Mouse (Mus musculus) forebrain, embryonic 10.5 days (tissue): Measurements from ENCODE around the gene Cux2. TPM values are rescaled to one million over a fixed set of nuclear protein-coding genes. Genes with fewer than 3 reads are reported as not detected.

Experiments used
- DNase-seq: peaks from one replicate; pipeline ENCODE4 v3.0.0-alpha.2; 2017; ENCODE audit warnings: low spot score; ENCODE audit errors: extremely low spot score
- H3K27ac ChIP-seq: fragments of 300-500 bp; sonication (generic); 2 replicates; pipeline ENCODE4 v1.5.1; 2016; ENCODE audit warnings: mild to moderate bottlenecking
- H3K27me3 ChIP-seq: fragments of 300-500 bp; sonication (generic); 2 replicates; pipeline ENCODE4 v1.6.1; 2016; ENCODE audit warnings: mild to moderate bottlenecking; ENCODE audit not compliant: poor library complexity, severe bottlenecking
- H3K36me3 ChIP-seq: fragments of 300-500 bp; sonication (generic); replicated peaks from 2 replicates; pipeline ENCODE4 v1.6.1; 2016; ENCODE audit warnings: mild to moderate bottlenecking, moderate library complexity
- H3K4me1 ChIP-seq: fragments of 300-500 bp; sonication (generic); 2 replicates; pipeline ENCODE4 v1.6.1; 2016
- H3K4me3 ChIP-seq: fragments of 300-500 bp; sonication (generic); 2 replicates; pipeline ENCODE4 v1.5.1; 2016; ENCODE audit warnings: mild to moderate bottlenecking, moderate library complexity
- H3K9me3 ChIP-seq: fragments of 300-500 bp; sonication (generic); 2 replicates; pipeline ENCODE4 v1.6.1; 2016; ENCODE audit warnings: mild to moderate bottlenecking, moderate library complexity
- WGBS: fragments of 180-500 bp; shearing (Covaris S2); methylation state at CpG from one replicate; pipeline ENCODE4 v1.1.7; 2016; 5-methylcytosine and 5-hydroxymethylcytosine counted together
- polyA plus RNA-seq: library from polyadenylated mRNA; unstranded; fragments of >200 nt; fragmentation: Nextera tagmentation; extraction: Ambion mirVana; gene quantifications from 2 replicates; pipeline ENCODE4 v1.2.1, GENCODE M21; 2016

The Cux2 gene
- polyA plus RNA-seq, 1 experiment from 2014 or later: 6.5 TPM

DNA sequence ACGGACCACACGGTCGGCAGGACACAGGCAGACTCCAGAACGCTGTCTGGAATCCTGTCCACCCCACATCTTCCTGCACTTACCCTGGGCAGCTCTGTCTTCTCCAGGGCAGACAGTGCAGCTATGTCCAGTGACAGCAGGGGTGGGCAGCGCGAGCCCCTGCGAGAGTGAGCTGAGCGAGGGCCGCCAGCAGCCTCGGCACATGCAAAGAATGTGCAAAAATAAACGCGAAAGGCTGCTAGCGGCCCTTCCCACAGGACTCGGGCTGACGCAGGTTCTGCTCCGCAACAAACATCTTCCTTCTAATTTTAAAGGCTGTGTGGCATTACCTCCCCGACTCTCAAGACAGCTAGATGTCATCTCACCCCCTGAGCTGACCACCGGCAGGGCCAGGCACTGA, 47.8 kb downstream of the Cux2 start:
- Histone ChIP-seq H3K36me3 (peaks cover 14% of the 10 kb centered on the region), H3K27ac (no peak overlapping the region), H3K27me3 (no peaks in the 10 kb centered on the region), H3K4me3 (no peak overlapping the region), H3K9me3 (peaks cover 10% of the 10 kb centered on the region; the same call in 1 of the 2 replicates), H3K4me1 (peaks cover 21% of the 10 kb centered on the region)
- 84% methylated on average over 18 of the region's 18 CpGs for WGBS
- no peak for DNase-seq

DNA sequence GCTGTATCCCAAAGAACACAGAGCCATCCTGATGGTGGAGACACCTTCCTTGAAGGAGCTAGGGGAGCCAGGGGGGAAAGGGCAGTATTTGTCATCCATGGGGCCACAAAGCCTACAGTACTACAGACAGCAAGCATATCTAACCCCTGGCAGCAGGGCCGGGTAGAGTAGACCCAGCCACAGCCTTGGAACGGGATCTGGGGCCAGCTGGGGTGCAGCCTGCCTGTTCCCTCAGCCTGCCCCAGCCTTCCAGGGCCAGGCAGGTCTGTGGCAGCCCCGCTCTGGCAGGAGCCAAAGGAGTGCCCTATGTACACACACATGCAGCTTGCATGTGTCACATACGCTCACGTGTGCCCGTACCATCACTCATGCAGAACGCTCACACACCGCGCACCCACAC, 48.6 kb downstream of the Cux2 start:
- 91% methylated on average over 9 of the region's 9 CpGs for WGBS
- peaks cover 7% of the 10 kb centered on the region for H3K36me3 ChIP-seq
- no peaks in the 10 kb centered on the region for H3K27me3 ChIP-seq
- H3K9me3 ChIP-seq: peaks cover 3% of the 10 kb centered on the region; the same call in 1 of the 2 replicates
- DNase-seq: no peak
- H3K27ac ChIP-seq: no peak overlapping the region
- no peak overlapping the region for H3K4me3 ChIP-seq
- H3K4me1 ChIP-seq: peaks cover 21% of the 10 kb centered on the region

DNA sequence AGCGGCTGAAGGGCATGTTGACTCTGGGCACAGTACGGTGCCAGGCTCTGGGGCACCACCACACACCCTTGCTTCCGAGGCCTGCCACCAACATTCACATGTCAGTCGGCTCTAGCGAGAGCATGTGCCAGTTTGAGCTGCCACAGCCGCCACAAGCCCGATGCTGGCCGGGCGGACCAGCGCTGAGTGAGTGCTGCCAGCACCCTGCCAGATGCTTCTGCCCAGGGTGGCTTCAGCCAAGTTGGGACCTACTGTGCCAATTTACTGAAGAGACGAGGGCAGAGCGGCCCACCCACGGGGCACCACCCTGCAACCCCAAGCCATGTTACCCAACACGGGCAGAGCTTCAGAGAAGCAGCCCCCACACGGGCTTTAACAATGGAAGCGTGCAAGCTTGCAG, 49.5 kb downstream of the Cux2 start:
- peaks cover 22% of the 10 kb centered on the region for H3K4me1 ChIP-seq
- no peaks in the 10 kb centered on the region for H3K9me3 ChIP-seq
- H3K27ac ChIP-seq: no peak overlapping the region
- no peak overlapping the region for H3K4me3 ChIP-seq
- peaks cover under 1% of the 10 kb centered on the region; the same call in 1 of the 2 replicates for H3K36me3 ChIP-seq
- 92% methylated on average over 16 of the region's 16 CpGs for WGBS
- DNase-seq: no peak
- H3K27me3 ChIP-seq: no peaks in the 10 kb centered on the region

DNA sequence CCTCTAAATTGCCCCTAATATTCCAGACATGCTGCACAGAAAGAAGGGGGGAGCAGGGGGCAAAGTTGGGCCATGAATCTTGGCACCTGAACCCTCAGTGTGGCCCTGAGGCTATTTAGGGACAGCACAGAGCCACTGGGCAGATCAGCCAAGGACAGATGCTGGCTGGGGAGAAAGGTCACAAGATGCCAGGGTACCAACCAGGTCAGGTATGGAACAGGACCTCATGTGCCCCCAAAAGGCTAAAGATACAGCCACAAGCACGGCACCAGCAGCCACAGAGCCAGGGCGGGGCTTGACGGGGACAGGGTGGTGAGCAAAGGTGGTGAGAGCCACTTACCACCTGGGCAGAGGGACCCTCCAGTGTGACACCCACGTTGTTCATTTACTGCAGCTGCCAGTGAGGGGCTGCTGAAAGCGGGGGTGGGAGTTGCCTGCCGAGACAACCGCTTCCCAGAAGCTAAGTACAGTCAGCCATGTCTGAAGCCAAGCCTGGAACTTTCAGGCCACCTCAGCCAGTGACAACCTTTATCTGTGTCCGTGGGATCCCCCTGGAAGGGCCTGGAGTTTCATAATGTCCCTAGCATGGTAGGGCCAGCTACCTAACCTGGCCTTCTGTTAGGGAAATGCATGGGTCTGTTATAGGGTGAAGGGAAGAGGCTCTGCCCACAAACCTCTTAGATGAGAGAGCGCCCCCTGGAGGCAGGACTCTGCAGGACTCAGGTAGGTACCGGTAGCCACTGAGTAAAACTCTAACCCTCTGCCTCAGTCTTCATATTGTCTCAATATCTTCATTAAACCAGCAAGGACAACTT, 50.7 kb downstream of the Cux2 start:
- Histone ChIP-seq H3K4me3 (no peak overlapping the region), H3K27ac (no peak overlapping the region)

DNA sequence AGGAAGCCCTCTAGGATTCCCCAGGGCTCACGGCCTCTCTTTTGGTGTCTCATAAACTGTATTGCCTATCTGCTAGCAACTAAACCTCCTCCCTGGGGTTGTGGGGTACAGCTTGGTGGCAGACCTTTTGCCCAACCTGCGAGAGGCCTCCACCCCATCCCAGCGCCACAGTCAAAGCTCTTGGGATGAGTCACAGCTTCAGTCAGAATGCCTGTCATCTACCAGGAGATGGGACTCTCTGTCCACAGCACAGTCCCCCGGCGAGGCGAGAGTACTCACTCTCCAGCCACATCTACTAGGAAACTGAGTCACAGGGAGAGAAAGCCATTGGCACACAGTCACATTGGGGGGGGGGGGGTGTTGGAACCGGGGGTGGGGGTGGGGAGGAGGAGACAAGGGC, 51.6 kb downstream of the Cux2 start:
- Histone ChIP-seq H3K4me3 (no peak overlapping the region), H3K9me3 (no peaks in the 10 kb centered on the region), H3K27me3 (no peaks in the 10 kb centered on the region), H3K4me1 (peaks cover 27% of the 10 kb centered on the region), H3K27ac (no peak overlapping the region), H3K36me3 (no peaks in the 10 kb centered on the region)
- DNase-seq: no peak
- WGBS: 84% methylated on average over 7 of the region's 7 CpGs

More for the DNA sequence above, 50.7 kb downstream of the Cux2 start:
- Histone ChIP-seq H3K36me3 (no peaks in the 10 kb centered on the region), H3K4me1 (peaks cover 31% of the 10 kb centered on the region), H3K9me3 (no peaks in the 10 kb centered on the region), H3K27me3 (no peaks in the 10 kb centered on the region)
- 62% methylated on average over 10 of the region's 10 CpGs for WGBS
- DNase-seq: peak; percentile 67

DNA sequence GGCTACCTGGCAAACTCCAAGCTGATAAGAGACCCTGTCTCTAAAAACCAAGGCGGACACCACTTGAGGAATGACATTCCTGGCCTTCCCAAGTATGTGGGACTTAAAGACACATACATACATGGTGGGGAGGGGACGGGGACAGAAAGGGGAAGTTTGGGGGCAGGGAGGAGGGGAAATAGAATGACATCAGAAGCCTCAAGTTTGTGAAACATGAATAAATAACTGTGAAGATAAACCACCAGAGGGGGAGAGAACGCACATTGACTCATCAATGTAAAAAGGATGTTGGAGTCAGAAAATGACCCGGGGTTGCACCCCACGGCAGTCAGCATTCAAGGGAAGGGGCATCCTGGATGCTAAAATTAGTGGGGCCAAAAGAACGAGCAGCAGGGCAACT, 53.2 kb downstream of the Cux2 start:
- Histone ChIP-seq H3K4me3 (no peak overlapping the region), H3K36me3 (no peaks in the 10 kb centered on the region), H3K27ac (no peak overlapping the region), H3K4me1 (peaks cover 30% of the 10 kb centered on the region), H3K9me3 (no peaks in the 10 kb centered on the region), H3K27me3 (no peaks in the 10 kb centered on the region)
- 85% methylated on average over 6 of the region's 6 CpGs for WGBS
- no peak for DNase-seq

DNA sequence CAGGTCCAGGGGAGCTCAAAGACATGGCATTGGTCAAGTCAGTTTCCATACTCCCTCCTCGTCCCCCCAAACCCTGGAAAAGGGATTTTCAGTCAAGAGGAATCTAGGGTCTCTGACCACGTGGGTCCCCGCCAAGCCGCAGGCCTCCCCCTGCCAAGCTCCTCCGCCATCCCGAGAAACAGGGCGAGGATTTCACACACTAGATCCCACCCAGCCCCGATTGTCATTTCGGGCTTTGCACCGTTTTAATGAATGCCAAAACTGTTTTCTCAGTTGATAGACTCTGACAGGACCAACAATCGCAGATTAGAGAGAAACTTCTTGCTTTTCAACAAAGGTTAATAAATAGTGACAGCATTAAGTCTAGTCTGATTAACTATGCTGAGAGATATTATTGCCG, 55.1 kb downstream of the Cux2 start:
- Histone ChIP-seq H3K4me3 (no peak overlapping the region), H3K4me1 (peaks cover 49% of the 10 kb centered on the region), H3K27me3 (no peaks in the 10 kb centered on the region), H3K36me3 (no peaks in the 10 kb centered on the region), H3K9me3 (no peaks in the 10 kb centered on the region), H3K27ac (no peak overlapping the region)
- no peak for DNase-seq
- WGBS: 86% methylated on average over 12 of the region's 12 CpGs

DNA sequence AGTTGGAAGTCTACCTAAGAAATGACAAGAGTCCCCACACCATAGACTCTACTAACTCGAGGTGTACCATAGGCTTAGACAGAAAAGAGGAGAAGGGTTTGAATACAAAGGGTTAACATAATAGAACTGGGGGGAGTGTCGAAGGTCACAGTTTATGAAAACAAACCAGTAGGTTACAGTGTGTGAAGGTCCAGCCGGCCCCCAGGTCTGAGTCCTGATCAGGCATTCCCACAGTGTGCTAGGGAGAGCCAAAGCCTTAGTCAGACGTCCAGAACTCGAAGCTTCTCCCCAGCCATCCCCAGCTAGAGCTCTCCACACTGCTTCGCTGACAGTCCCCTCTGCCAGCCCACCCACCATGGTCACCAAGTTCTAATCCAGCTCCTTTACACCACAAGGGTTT, 58.0 kb downstream of the Cux2 start:
- H3K27ac ChIP-seq: no peak overlapping the region
- no peaks in the 10 kb centered on the region for H3K36me3 ChIP-seq
- DNase-seq: no peak
- WGBS: 52% methylated on average over 6 of the region's 6 CpGs
- H3K4me3 ChIP-seq: no peak overlapping the region
- no peaks in the 10 kb centered on the region for H3K9me3 ChIP-seq
- no peaks in the 10 kb centered on the region for H3K27me3 ChIP-seq
- peaks cover 50% of the 10 kb centered on the region for H3K4me1 ChIP-seq

DNA sequence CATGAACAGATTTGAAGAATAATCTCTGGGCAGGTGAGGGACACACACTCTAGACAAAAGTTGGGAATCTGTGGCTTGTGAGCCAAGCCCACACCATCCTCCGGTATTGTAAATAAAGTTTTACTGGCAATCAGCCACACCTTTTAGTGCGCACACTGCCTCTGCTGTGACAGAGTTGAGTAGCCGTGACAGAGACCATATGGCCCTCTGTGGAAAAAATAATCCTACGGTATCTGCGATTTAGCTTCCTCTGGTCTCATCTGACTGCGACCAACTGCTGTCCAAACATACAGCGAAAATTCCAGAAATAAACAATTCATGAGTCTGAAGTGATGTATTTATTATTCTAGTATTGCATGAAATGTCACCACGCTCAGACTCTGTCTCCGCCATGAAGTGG, 64.0 kb downstream of the Cux2 start:
- no peaks in the 10 kb centered on the region for H3K36me3 ChIP-seq
- DNase-seq: no peak
- no peaks in the 10 kb centered on the region for H3K9me3 ChIP-seq
- H3K4me3 ChIP-seq: no peak overlapping the region
- WGBS: 96% methylated on average over 9 of the region's 9 CpGs
- no peaks in the 10 kb centered on the region for H3K27me3 ChIP-seq
- peaks cover 36% of the 10 kb centered on the region for H3K4me1 ChIP-seq
- H3K27ac ChIP-seq: no peak overlapping the region

DNA sequence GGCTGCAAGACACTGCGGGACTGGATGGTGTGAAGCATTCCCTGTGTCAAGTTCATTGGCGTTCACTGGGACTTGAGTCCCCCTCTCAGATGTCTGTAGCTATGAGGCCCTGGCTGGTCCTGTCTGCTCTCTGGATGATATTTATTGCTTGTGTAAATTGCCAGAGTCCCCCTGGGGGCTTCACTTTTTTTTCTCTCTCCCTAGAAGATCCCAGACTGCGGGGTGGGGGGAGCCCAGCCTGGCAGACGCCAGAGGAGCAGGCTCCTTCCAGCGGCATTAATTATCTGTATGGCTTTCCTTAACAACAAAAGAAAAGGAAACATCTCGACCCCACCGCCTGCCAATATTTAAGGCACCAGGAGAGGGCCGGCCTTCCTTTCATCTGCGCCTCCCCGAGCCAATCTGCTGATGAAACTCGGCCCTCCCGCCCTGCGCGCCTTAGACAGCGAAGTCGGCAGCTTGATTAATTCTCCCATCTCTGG, 68.2 kb downstream of the Cux2 start:
- Histone ChIP-seq H3K4me3 (0 out of 2 replicates have a peak overlapping the region, but pooled peaks have one; percentile 5), H3K36me3 (no peaks in the 10 kb centered on the region), H3K4me1 (peaks cover 13% of the 10 kb centered on the region), H3K27me3 (no peaks in the 10 kb centered on the region), H3K9me3 (no peaks in the 10 kb centered on the region), H3K27ac (peak overlapping the region; percentile 67; the same call in 1 of the 2 replicates)
- WGBS: 53% methylated on average over 16 of the region's 16 CpGs
- DNase-seq: no peak

DNA sequence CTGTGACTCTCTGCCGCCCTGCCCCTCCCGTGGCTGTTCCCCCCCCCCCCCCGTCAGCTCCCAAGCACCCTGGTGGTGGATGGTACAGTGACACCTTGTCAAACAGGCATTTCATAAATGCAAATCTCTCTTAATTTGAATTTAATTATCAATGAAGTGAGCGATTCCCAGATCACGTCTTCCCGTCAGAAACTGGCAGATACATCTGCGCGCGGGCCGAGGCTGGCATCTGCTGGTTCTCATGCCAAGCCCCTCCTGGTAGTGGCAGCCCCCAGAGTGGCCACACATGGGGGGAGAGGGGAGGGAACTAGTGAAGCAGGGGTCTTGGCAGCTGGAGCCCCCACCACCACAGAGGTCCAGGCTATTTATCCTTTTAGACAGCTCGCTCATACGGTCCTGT, 73.6 kb downstream of the Cux2 start:
- no peak overlapping the region for H3K27ac ChIP-seq
- DNase-seq: no peak
- H3K4me3 ChIP-seq: no peak overlapping the region
- WGBS: 91% methylated on average over 12 of the region's 12 CpGs
- H3K9me3 ChIP-seq: peaks cover 6% of the 10 kb centered on the region; the same call in 1 of the 2 replicates
- peaks cover 22% of the 10 kb centered on the region for H3K4me1 ChIP-seq
- H3K27me3 ChIP-seq: no peaks in the 10 kb centered on the region
- H3K36me3 ChIP-seq: peaks cover 7% of the 10 kb centered on the region

DNA sequence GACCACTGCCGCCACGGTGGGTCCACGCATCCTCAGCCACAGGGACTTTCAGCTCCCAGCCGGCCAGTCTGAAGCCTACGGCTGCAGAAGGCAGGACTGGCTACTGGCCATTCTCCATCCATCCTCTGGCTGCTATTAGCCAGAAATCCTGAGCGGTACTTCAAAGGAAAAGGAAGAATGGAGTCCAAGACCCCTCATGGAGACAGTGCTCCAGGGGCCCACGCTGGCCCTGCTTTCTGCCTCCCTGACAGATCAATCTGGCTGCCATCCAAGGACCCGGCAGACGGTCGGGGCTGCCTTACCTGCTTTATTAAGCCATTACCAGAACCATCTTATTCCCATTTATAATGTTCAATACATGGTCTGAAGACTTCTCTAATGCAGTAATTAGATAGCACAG, 76.4 kb downstream of the Cux2 start:
- no peak for DNase-seq
- Histone ChIP-seq H3K4me1 (peaks cover 22% of the 10 kb centered on the region), H3K27me3 (no peaks in the 10 kb centered on the region), H3K27ac (peak overlapping the region; percentile 49), H3K4me3 (no peak overlapping the region), H3K36me3 (peaks cover 9% of the 10 kb centered on the region), H3K9me3 (peaks cover 7% of the 10 kb centered on the region; the same call in 1 of the 2 replicates)
- WGBS: 75% methylated on average over 10 of the region's 10 CpGs

DNA sequence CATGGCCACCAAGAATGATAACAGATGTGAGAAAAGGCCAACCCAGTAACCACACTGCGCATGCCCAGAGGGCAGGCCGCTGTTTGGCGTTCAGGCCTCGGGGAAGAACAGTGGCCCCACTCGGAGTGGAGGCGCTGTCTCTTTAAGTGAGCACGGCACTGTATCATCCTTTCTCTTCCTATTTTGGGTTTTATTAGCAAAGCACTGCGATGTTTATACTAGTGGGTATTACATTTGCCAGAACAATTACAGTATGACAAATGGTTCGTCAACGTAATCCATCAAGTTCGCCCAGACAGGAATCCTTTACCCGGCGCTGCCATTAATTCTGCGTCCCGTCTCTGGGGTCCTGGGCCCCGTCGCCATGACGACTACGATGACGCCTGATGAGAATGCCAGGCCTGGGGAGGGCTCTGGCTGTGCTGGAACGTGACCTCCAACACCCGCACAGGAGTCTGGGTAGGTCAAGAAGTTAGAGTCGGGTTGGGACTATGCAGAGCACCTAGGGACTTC, 77.2 kb downstream of the Cux2 start:
- peaks cover 26% of the 10 kb centered on the region for H3K4me1 ChIP-seq
- peaks cover 7% of the 10 kb centered on the region; the same call in 1 of the 2 replicates for H3K9me3 ChIP-seq
- peak overlapping the region; percentile 49 for H3K27ac ChIP-seq
- no peak for DNase-seq
- peaks cover 9% of the 10 kb centered on the region for H3K36me3 ChIP-seq
- H3K4me3 ChIP-seq: no peak overlapping the region
- H3K27me3 ChIP-seq: no peaks in the 10 kb centered on the region
- WGBS: 78% methylated on average over 23 of the region's 23 CpGs
